Mouse (Mus musculus): Measurements from ENCODE around the gene Klhl2. TPM values are rescaled to one million over a fixed set of nuclear protein-coding genes. Genes with fewer than 3 reads are reported as not detected.

Klhl2 gene
- 21.5 to 29.9 TPM (median 24.8 TPM) in 4 replicates for total RNA-seq (2023; ENCODE audit: inconsistent age)

DNA sequence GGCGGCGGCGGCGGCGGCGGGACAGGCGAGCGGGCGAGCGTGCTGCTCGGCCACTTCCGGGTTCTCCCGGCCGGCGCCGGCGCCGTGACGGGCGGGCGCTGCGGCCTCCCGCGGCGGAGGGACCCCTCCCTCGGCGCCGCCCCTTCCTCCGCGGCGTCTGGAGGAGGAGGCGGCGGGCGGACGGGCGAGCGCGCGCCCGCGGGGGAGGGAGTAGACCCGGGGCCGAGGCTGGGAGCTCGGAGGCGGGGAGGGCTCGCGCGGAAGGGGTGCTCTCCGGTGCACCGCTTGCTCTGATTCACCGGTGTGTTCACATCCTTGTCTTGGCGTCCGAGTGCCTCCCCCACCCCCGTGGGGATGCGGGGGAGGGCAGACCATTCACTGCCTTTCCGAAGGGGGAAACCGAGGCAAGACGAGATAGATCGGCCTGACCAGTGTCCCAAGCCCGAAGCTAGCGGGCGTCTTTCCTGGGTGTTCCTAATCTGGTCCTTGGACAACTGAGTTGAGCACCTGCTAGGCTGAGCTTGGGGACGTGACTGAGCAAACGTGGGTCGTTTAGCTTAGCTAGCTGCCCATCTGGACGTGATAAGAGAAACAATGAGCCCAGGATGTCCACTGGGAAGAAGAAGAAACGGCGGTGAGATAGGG lies at the start of gene Klhl2:
Gene Klhl2 (minus strand): TSS at position 121 of the 645 bp plus-strand sequence.

DNA sequence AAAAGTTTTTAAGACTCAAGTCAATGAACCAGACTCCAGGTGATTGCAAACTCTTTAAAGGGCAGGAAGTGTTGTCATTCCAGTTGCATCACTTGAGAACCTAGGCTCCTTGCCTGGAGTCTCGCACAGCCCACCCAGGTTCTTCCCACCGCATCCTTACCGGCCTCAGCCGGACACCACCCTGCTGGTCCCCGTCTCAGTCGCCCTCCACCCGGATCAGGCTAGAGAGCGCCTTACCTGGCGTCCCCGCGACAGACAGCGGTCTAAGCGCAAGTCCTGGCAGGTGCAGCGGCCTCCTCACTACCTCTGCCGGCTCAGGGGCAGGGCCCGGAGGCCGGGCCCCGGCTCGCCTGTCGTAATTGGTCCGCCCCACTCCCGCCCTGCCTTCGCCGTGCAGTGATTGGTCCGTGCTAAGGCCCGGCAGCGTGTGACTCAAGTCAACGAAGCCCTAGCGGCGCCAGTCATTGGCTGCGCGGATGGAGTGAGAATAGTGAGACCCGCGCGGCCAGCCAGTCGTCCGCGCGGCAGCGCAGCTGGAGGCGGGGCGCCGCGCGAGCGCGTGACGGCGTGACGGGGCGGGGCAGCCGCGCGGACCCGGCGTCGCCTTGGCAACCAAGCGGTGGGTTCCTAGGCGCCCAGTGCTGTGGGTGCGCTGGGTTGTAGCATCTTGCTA lies 116.4 kb downstream of the Klhl2 start, which contains the start of gene Msmo1:
Gene Msmo1 (minus strand): TSS at position 522 of the 673 bp plus-strand sequence.

GRCm38 (mm10) chr8:64692651-64693201 lies 157.1 kb downstream of the Klhl2 start, which contains the start of gene Cpe:
TSS of gene Cpe (minus strand) at chr8:64693054.

Other genes with a start within 250 kb of the Klhl2 start
- 0.66 TPM in 1 of 4 replicates, not detected in the others for gene Cpe, start 157.0 kb downstream of the Klhl2 start, total RNA-seq (2023; ENCODE audit: inconsistent age)
- 21.5 to 26.4 TPM (median 23.5 TPM) in 4 replicates for gene Msmo1, start 116.2 kb downstream of the Klhl2 start, total RNA-seq (2023; ENCODE audit: inconsistent age)
- 38.8 to 50.6 TPM (median 49.6 TPM) in 4 replicates for gene Tmem192, start 97.2 kb upstream of the Klhl2 start, total RNA-seq (2023; ENCODE audit: inconsistent age)
- gene Trim75, start 137.8 kb upstream of the Klhl2 start, total RNA-seq (2023; ENCODE audit: inconsistent age): not detected in 4 replicates
- not detected in 4 replicates for gene Trim61, start 168.5 kb upstream of the Klhl2 start, total RNA-seq (2023; ENCODE audit: inconsistent age)
- gene Trim60, start 168.6 kb upstream of the Klhl2 start, total RNA-seq (2023; ENCODE audit: inconsistent age): not detected in 4 replicates
- gene Apela, start 187.3 kb upstream of the Klhl2 start, total RNA-seq (2023; ENCODE audit: inconsistent age): not detected in 4 replicates
- not detected in 4 replicates for gene Gm10663, start 225.0 kb upstream of the Klhl2 start, total RNA-seq (2023; ENCODE audit: inconsistent age)